Mouse (Mus musculus) ES-Bruce4 (cell line): ENCODE measurements around the gene Gm10800.
"Not testable (repeated sequence)": the region's sequence is repeated elsewhere in the genome, so short reads cannot be mapped to it uniquely, and the experiment has no call there.

Source experiments
- CTCF ChIP-seq: IDR thresholded peaks from one replicate; pipeline ENCODE4 v1.8.1; 2011; ENCODE audit warnings: low read depth, low read length
- POLR2A ChIP-seq: IDR thresholded peaks from one replicate; pipeline ENCODE4 v1.8.1; 2011; ENCODE audit warnings: low read length; ENCODE audit not compliant: insufficient read depth

- TF ChIP-seq POLR2A, CTCF: not testable (repeated sequence)
Measured at GRCm38 (mm10) chr2:98661937-98662336, 5.2 kb downstream of the Gm10800 start, which contains the start of gene Gm10801.
